Mouse (Mus musculus) right cerebral cortex, postnatal 25 days (tissue): ENCODE data around the gene Hist1h2ah.
"Not testable (repeated sequence)": the region's sequence is repeated elsewhere in the genome, so short reads cannot be mapped to it uniquely, and the experiment has no call there.

Source experiments
- DNase-seq: peaks from one replicate; pipeline ENCODE4 v3.0.0; 2022

Gene Hist1h2ah

DNA sequence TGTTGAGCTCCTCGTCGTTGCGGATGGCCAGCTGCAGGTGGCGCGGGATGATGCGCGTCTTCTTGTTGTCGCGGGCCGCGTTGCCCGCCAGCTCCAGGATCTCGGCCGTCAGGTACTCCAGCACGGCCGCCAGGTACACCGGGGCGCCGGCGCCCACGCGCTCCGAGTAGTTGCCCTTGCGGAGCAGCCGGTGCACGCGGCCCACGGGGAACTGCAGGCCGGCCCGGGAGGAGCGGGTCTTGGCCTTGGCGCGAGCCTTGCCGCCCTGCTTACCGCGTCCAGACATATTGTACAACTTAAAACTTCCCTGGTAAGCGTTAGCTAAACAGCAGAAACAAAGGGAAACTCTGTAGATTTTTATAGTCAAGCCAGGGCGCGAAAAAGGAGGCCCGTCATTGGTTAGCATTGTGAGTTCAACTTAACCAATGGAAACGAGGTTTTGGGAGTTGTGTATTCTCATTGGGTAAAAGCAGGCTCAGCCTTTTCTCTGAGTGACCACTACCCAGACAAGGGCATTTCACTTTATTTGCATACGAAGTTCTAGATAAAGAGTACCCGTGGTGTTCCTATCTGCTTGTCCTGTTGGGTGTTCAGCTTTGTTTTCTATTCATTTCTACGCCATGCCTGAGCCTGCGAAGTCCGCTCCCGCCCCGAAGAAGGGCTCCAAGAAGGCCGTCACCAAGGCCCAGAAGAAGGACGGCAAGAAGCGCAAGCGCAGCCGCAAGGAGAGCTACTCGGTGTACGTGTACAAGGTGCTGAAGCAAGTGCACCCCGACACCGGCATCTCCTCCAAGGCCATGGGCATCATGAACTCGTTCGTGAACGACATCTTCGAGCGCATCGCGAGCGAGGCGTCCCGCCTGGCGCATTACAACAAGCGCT, at the start of gene Hist1h2ah, which contains the start of gene Hist1h2bk:
TSS of gene Hist1h2ah (minus strand) at position 302 of the 882 bp plus-strand sequence.
TSS of gene Hist1h2bk (plus strand) at position 604 of the 882 bp plus-strand sequence.
- peak; percentile 84 for DNase-seq

DNA sequence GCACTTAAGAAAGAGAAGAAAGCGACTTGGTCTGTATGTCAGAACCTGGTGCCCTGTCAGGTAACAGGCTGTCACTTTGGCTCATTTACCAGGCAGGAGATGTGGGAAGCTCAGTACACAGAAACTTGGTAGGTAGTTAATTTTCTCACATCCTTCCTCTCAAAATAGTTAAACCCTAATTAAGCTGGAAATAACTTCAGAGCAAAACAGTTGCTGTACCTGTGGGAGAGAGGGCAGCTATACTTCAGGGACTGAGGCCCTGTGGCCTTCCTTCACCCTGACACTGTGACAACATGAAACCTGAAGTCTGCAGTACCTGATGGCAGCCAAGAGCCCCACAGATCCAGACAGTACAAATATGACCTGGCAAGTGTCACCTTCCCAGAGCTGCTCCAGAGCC, 48.8 kb upstream of the Hist1h2ah start, which contains the start of gene Vmn1r188:
TSS of gene Vmn1r188 (plus strand) at position 301 of the 400 bp plus-strand sequence.
- DNase-seq: not testable (repeated sequence)

DNA sequence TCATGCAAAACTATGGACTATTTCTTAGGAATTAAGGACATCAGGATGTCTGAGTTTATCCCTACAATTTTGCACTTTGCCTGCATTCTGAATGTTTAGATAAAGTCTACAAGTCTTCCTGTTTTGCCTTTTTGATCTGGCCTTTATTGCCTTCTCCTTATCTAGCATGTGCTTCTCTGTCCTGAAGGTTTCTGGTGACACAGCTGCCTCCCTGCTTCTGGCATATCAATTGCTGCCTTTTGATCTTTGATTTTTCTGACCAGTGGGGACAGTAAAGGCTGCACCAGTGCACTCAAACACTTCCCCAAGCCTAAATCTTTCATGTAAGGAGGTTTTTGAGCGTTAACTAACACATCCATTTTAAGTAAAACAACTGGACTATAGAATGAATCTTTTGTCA, 28.1 kb upstream of the Hist1h2ah start:
- DNase-seq: no peak

DNA sequence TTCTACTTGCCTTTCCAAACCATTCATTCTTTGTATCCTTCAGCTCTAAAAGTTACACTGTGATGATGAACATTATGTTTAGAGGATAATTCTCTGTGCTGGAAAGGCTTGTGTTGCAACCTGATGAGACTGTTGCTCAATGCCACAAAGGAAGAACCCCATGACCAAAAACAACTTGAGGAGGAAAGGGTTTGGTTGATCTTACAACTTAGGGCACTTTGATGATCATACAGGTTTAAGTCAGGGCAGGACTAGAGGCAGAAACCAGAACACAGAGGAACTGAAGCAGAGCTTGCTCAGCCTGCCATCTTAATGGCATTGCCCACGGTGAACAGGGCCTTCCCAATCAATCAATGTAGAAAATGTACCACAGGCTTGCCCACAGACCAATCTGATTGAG, 26.1 kb upstream of the Hist1h2ah start:
- no peak for DNase-seq

DNA sequence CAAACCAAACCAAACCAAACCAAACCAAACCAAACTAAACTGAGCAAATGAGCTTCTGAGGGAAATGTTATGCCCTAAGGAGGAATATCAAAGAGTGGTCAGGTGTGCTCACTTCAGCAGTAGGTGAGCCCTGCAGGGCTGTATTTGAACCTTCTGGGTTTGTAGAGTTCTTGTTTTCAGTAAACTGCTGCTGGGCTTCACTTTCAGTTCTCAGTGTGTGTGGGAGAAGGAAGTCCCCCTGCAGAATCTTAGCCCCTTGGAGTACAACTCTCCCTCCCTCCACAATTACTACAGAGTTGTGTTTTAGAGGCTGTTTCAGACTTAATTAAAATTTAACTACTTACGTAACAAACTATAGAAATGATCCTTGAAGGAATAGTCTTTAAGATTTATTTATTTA, 18.4 kb upstream of the Hist1h2ah start:
- DNase-seq: no peak

DNA sequence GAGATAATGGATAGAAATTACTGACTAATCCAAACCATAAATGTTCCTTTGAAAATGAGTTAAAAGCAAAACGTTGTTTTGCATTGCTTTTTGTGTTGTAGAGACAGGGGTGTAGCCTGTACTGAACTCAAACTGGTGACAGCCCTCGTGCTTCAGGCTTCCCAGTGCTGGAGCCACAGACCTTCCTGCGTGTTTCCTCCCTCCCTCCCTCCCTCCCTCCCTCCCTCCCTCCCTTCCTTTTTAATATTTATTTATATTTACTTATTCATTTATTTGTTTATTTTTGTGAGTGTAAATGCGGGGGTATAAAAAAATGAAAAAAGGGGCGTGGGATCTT, 16.1 kb upstream of the Hist1h2ah start:
- no peak for DNase-seq

DNA sequence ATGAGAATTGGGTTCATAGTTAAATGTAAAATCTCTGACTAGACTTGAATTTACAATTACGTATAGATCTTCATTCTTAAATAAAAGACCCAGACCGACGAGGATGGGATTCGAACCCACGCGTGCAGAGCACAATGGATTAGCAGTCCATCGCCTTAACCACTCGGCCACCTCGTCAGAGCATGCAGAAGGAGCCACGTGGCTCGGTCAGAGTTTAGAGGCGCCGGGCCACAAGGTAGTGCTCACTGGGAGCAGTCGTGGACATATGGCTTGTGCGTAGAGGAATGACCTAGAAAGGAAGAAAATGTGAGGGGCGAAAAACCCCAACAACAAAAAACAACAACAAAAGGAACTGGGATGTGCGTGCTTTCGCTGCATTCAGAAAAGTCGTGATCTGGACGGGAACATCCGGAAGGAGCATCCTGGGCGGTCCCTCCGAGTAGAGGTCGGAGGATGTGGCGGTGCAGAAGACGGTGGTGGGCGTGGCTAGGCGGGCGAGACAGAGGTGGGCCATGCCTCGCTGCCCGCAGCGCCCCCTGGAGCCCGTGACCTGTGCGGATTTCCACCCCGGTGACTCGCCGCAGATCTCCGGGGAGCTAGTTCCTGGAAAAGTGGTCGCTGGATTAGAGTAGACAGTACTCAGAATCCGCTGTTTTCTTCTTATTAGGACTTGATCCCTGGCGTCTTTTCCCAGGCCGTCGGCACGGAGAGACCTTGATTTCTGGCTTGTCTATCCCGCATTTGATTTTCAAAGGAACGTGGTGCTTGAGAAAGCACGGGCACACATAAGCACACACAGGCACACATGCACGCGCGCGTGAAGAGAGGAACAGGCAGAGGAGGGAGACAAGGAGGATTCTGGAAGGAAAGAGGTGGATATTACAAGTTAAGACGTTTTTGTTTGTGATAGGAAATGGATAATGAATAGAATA, 15.5 kb upstream of the Hist1h2ah start:
- DNase-seq: peak; percentile 87

DNA sequence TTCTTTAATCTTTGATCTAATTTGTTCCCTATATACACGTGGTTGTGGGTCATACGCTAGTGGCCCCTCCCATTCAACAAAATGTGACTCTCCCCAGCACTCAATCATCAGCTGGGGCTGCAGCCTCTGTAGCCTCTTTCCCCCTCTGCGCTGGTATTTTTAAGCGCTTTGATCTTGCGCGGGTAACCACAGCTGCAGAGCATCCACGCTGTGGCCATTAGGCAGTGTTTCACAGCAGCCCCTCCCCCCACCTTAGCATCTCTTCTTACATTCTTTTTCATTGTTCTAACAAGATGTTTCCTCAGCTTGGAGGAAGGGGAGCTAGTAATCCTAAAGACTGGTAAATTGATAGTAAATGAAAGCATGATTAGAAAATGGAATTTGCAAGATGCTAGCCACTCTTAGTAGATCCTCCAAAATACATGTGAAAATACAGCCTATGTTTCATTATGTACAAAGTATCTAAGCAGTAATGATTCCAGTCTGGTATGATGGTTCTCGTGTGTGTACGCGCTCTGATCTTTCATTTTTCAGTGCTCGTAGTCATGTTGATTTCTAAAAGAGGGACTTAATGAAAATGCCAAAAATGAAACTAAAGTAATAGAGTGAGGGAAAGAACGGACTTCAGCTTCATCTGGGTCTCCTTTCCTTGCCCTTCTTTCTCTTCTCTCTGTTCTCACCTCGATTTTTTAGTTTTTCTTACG, 14.5 kb upstream of the Hist1h2ah start:
- DNase-seq: peak; percentile 21

DNA sequence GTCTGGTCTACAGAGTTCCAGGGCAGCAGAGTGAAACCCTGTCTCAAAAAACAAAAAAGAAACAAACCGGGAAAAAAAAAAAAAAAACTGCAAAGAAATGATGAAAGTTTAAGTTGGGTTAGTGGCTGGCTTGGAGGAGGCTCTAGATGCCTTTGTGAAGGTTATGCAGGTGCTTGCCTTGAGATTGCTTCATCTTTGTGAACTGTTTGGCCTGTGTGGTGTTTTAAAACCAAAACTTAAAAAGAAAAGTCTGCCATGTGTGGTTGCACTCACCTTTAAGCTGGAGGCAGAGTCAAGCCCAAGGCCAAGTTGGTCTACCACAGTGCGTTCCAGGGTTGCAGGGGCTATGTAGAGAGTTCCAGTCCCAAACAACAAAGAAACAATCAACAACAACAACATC, 13.7 kb upstream of the Hist1h2ah start:
- no peak for DNase-seq

DNA sequence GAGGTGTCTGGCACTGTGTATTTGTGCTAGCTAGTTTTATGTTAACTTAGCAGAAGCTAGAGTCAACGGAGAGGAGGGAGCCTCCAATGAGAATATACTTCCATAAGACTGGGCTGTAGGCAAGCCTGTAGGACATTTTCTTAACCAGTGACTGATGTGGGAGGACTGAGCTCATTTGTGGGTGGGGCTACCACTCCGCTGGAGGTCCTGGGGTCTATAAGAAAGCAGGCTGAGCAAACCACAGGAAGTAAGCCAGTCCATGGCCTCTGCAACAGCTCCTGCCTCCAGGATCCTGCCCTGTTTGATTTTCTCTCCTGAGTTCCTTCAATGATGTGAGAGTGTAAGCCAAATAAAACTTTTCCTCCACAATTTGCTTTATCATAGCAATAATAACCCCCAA, 9.9 kb upstream of the Hist1h2ah start:
- no peak for DNase-seq

DNA sequence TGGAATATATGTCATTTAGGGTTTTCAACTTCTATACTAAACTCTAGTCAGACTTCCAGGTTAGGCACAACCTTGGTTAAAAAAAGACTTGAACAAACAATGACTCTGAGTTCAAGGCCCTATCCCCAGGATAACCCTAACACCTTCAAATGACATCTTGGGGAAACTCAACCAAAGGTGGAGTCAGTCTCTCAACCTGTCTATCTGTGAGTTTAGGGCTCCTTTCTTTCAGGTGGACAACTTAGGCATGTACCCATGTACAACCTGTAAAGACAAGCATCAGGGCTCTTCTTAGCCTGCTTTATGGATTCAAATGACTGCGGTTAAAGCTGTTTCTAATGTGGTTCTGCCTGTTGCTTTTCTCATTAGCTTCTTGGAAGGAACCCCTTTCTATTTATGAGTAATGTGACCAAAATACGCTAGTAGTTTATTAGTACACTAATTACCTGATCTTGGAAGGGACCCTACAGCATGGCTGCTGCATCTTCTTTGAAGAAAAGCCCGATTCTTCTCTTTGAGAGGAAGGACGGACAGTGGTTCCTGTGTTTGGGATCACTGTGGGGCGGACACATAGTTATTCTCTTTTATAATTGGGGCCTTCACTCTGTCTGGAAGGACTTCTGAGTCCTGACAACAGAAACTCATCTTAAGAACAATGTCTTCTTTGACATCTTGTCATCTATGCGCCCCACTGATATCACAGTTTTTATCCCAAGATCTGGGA, 9.2 kb upstream of the Hist1h2ah start:
- no peak for DNase-seq

DNA sequence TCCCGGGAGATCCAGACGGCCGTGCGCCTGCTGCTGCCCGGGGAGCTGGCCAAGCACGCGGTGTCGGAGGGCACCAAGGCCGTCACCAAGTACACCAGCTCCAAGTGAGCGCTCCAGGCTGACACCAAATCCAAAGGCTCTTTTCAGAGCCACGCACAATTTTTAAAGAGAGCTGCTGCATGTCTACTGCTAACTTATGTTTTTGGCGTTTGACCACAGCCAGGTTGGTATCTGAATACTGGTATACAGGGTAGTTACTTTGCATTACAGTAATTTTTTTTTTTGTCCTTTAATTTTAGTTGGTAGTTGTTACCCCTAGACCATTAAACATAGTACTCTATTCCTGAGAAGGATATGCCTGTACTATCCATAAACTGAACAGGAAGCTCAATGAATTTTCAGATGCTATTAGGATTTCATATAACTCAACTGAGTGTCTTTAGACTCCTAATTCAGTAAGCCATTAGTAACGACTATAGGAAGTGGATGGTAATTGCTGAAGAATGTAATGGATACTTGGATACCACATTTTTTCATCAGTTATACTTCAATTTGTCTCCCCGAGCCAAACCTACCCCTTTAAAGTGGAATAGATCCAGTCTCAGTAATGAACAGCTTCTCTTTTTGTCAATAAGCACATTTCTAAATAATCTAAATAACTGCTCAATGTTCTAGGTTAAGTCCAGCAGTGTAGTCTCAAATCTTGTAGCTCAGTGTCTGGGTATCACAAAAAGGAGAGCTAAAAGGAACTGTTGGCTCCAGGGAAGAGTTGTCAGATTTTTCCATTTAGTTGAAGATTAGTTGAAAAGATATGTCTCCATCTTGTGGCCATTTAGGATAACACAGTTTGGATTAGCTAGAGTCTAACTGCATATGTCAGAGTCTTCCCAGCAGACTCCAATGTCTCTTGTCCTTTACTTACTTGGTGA, 8.4 kb upstream of the Hist1h2ah start:
- no peak for DNase-seq

DNA sequence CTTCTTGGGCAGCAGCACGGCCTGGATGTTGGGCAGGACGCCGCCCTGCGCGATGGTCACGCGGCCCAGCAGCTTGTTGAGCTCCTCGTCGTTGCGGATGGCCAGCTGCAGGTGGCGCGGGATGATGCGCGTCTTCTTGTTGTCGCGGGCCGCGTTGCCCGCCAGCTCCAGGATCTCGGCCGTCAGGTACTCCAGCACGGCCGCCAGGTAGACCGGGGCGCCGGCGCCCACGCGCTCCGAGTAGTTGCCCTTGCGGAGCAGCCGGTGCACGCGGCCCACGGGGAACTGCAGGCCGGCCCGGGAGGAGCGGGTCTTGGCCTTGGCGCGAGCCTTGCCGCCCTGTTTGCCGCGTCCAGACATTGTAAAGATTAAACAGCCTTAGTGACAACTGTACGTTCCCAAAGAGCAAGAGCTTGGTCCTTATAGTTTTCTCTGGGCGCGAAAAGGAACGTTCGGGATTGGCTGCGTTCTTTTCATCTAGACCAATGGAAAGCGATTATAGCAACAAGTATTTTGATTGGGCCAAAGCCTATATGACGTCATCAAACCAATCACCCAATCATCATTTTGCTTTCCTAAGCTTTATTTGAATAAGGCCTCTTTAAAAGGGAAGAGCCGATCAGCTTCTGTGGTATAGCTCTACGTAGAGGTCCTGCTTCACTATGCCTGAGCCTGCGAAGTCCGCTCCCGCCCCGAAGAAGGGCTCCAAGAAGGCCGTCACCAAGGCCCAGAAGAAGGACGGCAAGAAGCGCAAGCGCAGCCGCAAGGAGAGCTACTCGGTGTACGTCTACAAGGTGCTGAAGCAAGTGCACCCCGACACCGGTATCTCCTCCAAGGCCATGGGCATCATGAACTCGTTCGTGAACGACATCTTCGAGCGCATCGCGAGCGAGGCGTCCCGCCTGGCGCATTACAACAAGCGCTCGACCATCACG, 7.5 kb upstream of the Hist1h2ah start, which contains the start of the genes Hist1h2ag and Hist1h2bj:
TSS of gene Hist1h2ag (minus strand) at position 377 of the 935 bp plus-strand sequence.
TSS of gene Hist1h2bj (plus strand) at position 647 of the 935 bp plus-strand sequence.
- DNase-seq: peak; percentile 87

DNA sequence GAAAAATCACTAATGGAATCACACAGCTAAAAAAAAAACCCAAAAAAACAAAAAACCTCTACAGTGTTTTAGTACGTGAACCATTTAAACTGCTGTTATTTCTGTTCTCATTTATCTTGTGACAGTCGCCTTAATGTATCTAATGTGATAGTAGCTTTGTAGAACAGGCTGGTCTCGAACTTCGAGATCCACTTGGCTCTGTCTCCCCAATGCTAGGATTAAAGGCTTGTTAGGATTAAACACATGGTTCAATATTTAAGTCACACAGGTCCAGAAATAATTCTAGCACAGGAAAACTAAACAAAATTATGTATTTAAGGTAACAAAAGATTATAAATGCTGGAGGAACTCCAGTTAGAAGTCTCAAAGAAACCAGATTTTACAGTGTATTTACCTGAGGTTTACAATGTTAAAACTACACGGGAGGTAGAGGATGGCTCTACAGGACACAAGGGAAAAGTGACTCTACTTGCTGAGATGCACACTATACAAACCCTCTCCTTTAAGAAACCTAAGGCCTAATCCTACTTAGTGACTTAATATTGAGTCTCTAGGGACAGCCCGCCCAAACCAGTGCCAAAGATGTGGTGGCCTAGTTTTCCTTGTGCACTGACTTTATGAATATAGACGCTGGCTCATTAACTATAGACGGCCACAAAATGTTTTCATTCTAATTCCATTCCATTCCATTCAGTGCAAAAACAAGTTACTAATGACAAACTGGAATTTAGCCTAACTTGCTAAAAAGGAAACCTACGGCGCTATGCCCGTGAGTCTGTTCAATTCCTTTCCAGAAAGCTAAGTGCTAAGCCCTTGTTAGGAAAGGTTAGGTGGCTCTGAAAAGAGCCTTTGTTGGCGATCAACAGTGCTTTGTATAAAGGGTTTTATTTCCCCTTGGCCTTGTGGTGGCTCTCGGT, 6.5 kb upstream of the Hist1h2ah start:
- no peak for DNase-seq

DNA sequence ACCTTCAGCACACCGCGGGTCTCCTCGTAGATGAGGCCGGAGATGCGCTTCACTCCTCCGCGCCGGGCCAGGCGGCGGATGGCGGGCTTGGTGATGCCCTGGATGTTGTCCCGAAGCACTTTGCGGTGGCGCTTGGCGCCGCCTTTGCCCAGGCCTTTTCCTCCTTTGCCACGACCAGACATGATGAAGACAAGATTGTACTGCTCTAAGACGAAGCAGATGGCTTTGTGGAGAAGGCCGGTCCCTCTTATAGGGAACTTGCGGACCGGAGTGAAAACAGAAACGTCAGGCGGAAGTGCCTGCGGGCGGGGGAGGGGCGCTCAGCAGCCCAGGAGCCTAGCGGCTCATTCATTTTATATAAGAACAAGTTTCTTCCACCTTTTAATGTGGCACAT, 5.8 kb upstream of the Hist1h2ah start, which contains the start of gene Hist1h4i:
TSS of gene Hist1h4i (minus strand) at position 221 of the 395 bp plus-strand sequence.
- peak; percentile 98 for DNase-seq

DNA sequence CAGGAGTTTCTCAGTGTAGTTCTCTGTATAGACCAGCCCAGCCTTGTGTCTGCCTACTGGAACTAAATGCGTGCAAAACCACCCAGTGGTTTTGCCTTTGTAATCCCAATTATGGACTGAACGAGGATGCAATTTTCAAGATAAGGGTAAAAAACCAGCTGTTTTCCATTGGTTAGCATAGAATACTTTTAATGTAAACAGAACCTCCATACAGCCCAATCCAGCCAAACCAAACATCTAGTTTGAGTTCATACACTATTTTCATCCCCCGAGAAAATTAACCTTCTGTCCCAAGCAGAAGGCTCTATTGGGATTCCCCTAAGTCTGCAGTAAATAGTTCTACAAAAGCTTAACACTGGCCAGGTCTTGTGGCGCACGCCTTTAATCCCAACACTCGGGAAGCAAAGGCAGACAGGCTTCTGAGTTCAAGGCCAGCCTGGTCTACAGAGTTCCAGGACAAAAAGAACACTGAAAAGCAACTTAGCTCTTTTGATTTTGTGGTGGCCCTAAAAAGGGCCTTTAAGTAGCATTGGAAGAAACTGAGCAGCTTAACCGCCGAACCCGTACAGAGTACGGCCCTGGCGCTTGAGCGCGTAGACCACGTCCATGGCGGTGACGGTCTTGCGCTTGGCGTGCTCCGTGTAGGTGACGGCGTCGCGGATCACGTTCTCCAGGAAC, 5.2 kb upstream of the Hist1h2ah start:
- no peak for DNase-seq

DNA sequence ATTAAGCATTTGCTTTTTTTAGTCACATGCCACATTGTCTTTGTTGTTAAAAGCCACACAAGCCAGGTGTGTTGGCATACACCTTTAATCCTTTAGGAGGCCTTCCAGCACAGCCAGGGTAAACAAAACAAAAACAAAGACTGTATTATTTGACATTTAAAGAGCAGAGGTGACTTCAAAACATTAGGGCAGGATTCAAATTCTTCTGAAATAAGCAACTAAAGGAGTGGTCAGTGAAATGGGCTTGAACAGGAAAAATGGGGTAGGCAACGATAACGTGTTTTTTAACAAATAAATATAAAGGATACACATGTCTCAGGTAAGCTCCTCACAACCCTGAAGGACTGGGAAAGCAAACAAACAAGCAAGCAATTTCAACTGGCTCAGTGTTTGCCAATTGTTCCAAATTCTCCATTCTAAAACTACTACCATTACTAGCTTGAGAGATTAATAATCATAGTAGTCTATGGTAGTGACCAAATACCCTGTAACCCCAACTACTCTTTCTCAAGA, 4.6 kb upstream of the Hist1h2ah start:
- no peak for DNase-seq

DNA sequence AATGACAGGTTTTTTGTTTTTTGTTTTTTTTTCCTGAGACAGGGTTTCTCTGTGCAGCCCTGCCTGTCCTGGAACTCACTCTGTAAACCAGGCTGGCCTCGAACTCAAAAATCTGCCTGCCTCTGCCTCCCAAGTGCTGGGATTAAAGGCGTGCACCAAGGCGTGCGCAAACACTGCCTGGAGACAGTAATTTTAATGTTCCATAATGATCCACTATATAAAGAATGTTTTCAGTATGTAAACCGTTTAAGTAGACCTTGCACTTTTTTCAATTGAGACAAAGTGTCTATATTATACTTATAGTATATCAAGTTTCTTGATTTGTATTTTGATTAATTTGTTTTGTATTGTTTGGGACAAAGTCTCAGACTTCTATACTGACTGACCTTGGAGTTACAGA, 4.0 kb upstream of the Hist1h2ah start:
- DNase-seq: no peak
